Comparison of ENCODE assay signal across 15 mouse cellular contexts in the genomic region with DNA sequence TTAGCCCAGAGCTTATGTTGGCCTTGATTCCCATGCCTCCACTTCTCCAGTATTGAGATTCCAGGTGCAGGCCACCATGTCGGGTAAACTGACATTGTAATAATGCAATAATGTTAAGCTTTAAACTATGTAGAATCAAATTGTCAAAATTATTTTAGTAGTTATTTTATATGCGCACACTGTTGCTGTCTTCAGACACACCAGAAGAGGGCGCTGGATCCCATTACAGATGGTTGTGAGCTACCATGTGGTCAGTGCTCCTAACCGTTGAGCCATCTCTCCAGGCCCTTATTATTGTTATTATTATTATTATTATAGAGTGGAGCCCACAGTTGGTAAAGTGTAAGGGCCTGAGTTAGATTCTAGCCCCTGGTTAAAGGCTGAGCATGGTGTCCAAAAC. TPM values are rescaled to one million over a fixed set of nuclear protein-coding genes. Genes with fewer than 3 reads are reported as not detected.
DNase-seq lines count a peak whose midpoint lies in the region; ATAC-seq and TF ChIP-seq lines count a peak whose summit lies in the region.
"Had no signal": no experiment of that assay in that cellular context is flagged by ENCODE, and none has a peak within 500 bp of the region (broad histone marks: within the 10 kb centered on the region; RNA-seq: fewer than 3 reads in every experiment).

No protein-coding gene starts in this region.

- WGBS in cerebellum, adult 2 months = 81% methylated on average over 4 of the region's 4 CpGs
- 77% methylated on average over 4 of the region's 4 CpGs for WGBS in hindbrain, postnatal 0 days
- WGBS in hindbrain, embryonic 16.5 days = 83% methylated on average over 4 of the region's 4 CpGs
- 74% methylated on average over 4 of the region's 4 CpGs for WGBS in lung, embryonic 14.5 days

- no peak overlapping the region for H3K4me2 ChIP-seq in hindbrain, postnatal 0 days (ENCODE audit: low read depth, low read length)
- H3K4me2 ChIP-seq in hindbrain, embryonic 16.5 days (ENCODE audit: low read length) = no peak overlapping the region
- no peak overlapping the region for H3K4me2 ChIP-seq in lung, embryonic 14.5 days
- peak overlapping the region; percentile 79 for H3K4me2 ChIP-seq in myocyte (ENCODE audit: low read depth)

- peaks cover 6% of the 10 kb centered on the region; the same call in 1 of the 2 replicates for H3K27me3 ChIP-seq in cerebellum, adult 2 months (ENCODE audit: control insufficient read depth, insufficient read depth, low read length)
- peaks cover 33% of the 10 kb centered on the region for H3K27me3 ChIP-seq in hindbrain, postnatal 0 days (ENCODE audit: insufficient read depth, low read length)
- H3K27me3 ChIP-seq in hindbrain, embryonic 16.5 days (replicated peaks; ENCODE audit: control insufficient read depth, insufficient read depth, low read length) = peaks cover 37% of the 10 kb centered on the region
- peaks cover 41% of the 10 kb centered on the region for H3K27me3 ChIP-seq in lung, embryonic 14.5 days (ENCODE audit: insufficient read depth, low read length)
- no peaks in the 10 kb centered on the region for H3K27me3 ChIP-seq in myocyte (ENCODE audit: control insufficient read depth, insufficient read depth, insufficient read length)

- peaks cover 17% of the 10 kb centered on the region for H3K4me1 ChIP-seq in cerebellum, adult 2 months (ENCODE audit: control insufficient read depth, insufficient read depth, low read length)
- H3K4me1 ChIP-seq in hindbrain, postnatal 0 days (ENCODE audit: insufficient read depth, low read length) = 0 out of 2 replicates have a peak, but pooled peaks cover 9% of the 10 kb centered on the region
- H3K4me1 ChIP-seq in hindbrain, embryonic 16.5 days (ENCODE audit: control insufficient read depth, insufficient read depth, low read depth, low read length) = peaks cover 16% of the 10 kb centered on the region
- H3K4me1 ChIP-seq in lung, embryonic 14.5 days (ENCODE audit: insufficient read depth) = peaks cover 21% of the 10 kb centered on the region

- no peaks in the 10 kb centered on the region for H3K9me3 ChIP-seq in hindbrain, postnatal 0 days (ENCODE audit: low read length)
- no peaks in the 10 kb centered on the region for H3K9me3 ChIP-seq in hindbrain, embryonic 16.5 days (ENCODE audit: control insufficient read depth, low read length)
- no peaks in the 10 kb centered on the region for H3K9me3 ChIP-seq in lung, embryonic 14.5 days (ENCODE audit: low read depth, low read length)
- H3K9me3 ChIP-seq: midbrain, embryonic 15.5 days; neural tube, embryonic 13.5 days had no signal

- peaks cover 11% of the 10 kb centered on the region for H3K79me2 ChIP-seq in myocyte (ENCODE audit: control insufficient read depth, insufficient read depth)

- DNase-seq in cerebellum, adult 2 months = no peak
- no peak for DNase-seq in cerebellum, adult 9-10 months
- no peak for DNase-seq in hindbrain, postnatal 0 days (ENCODE audit: low spot score)
- no peak for DNase-seq in lung, embryonic 14.5 days
- no peak for DNase-seq in lung, postnatal 36 days
- no peak for DNase-seq in adrenal gland, postnatal 4 days (ENCODE audit: low spot score in 2 of 2)
- DNase-seq: adrenal gland, postnatal 14 days; cerebellum, adult 11-12 months; embryo, embryonic 11 days; forebrain, postnatal 0 days; spleen, adult 18-20 months had no signal

- 0 out of 2 replicates have a peak, but pooled peaks have one; percentile 1 for TF ChIP-seq CTCF in cerebellum, adult 2 months (IDR thresholded peaks at IDR 0.05; ENCODE audit: borderline replicate concordance, insufficient read depth, low read depth, low read length)
- peak; percentile 32 for TF ChIP-seq CTCF in hindbrain, postnatal 0 days (IDR thresholded peaks at IDR 0.05; ENCODE audit: low read depth)
- peak; percentile 36 for TF ChIP-seq CTCF in lung, embryonic 14.5 days (IDR thresholded peaks at IDR 0.05; ENCODE audit: low read depth)

- H3K4me3 ChIP-seq in cerebellum, adult 2 months (replicated peaks; ENCODE audit: insufficient read depth, low read depth, low read length) = no peak overlapping the region
- H3K4me3 ChIP-seq in hindbrain, postnatal 0 days (ENCODE audit: low read length) = no peak overlapping the region
- H3K4me3 ChIP-seq in hindbrain, embryonic 16.5 days (ENCODE audit: low read length) = no peak overlapping the region
- H3K4me3 ChIP-seq in lung, embryonic 14.5 days (ENCODE audit: low read depth, low read length) = no peak overlapping the region
- H3K4me3 ChIP-seq in myocyte = peak overlapping the region; percentile 78

- no peak overlapping the region for H3K27ac ChIP-seq in cerebellum, adult 2 months (ENCODE audit: insufficient read depth, low read length)
- no peak overlapping the region for H3K27ac ChIP-seq in hindbrain, postnatal 0 days
- H3K27ac ChIP-seq in hindbrain, embryonic 16.5 days (ENCODE audit: low read depth, low read length) = no peak overlapping the region
- H3K27ac ChIP-seq in lung, embryonic 14.5 days (ENCODE audit: low read depth) = no peak overlapping the region
- H3K27ac ChIP-seq: midbrain, embryonic 15.5 days; neural tube, embryonic 13.5 days had no signal

- TF ChIP-seq POLR2A in cerebellum, adult 2 months (IDR thresholded peaks at IDR 0.05; ENCODE audit: borderline replicate concordance, insufficient read depth, low read length) = no peak
- no peak for TF ChIP-seq POLR2A in myocyte (IDR thresholded peaks at IDR 0.05; ENCODE audit: insufficient read length, low read depth)

- no peaks in the 10 kb centered on the region for H3K36me3 ChIP-seq in hindbrain, postnatal 0 days (ENCODE audit: insufficient read depth, low read length)
- no peaks in the 10 kb centered on the region for H3K36me3 ChIP-seq in hindbrain, embryonic 16.5 days (ENCODE audit: control insufficient read depth, insufficient read depth, low read length)
- H3K36me3 ChIP-seq in lung, embryonic 14.5 days (ENCODE audit: insufficient read depth) = no peaks in the 10 kb centered on the region
- H3K36me3 ChIP-seq in myocyte (ENCODE audit: control insufficient read depth, insufficient read depth) = no peaks in the 10 kb centered on the region
- H3K36me3 ChIP-seq: midbrain, embryonic 15.5 days; neural tube, embryonic 13.5 days had no signal

- H3K9ac ChIP-seq in hindbrain, postnatal 0 days (replicated peaks; ENCODE audit: low read length) = no peak overlapping the region
- no peak overlapping the region for H3K9ac ChIP-seq in hindbrain, embryonic 16.5 days (ENCODE audit: low read depth, low read length)
- H3K9ac ChIP-seq in lung, embryonic 14.5 days = no peak overlapping the region
- H3K9ac ChIP-seq: midbrain, embryonic 15.5 days; neural tube, embryonic 13.5 days had no signal

- H3ac ChIP-seq in myocyte (ENCODE audit: control insufficient read depth, insufficient read length) = no peak overlapping the region

- ATAC-seq in hindbrain, postnatal 0 days = no peak
- no peak for ATAC-seq in hindbrain, embryonic 16.5 days
- ATAC-seq in lung, embryonic 14.5 days (ENCODE audit: insufficient read depth) = no peak
- ATAC-seq: forebrain, postnatal 0 days; midbrain, embryonic 15.5 days had no signal

TF ChIP-seq in myocyte, 11 proteins besides CTCF, POLR2A, EP300 and RAD21 (continues in another document):
- no peak for TF ChIP-seq REST (IDR thresholded peaks at IDR 0.05; ENCODE audit: insufficient read depth, insufficient read length)
- no peak for TF ChIP-seq TCF12 (IDR thresholded peaks at IDR 0.05; ENCODE audit: insufficient read depth, poor library complexity, severe bottlenecking)

RNA-seq across cellular contexts. Expression of a gene that starts 15.9 kb away (rescaled TPM):
- polyA plus RNA-seq in cerebellum, adult 2 months (2012; rRNA removed) = 4.1 TPM in 2 replicates
- total RNA-seq in hindbrain, postnatal 0 days (2014; rRNA removed) = 14.2 and 17.0 TPM in 2 replicates
- 9.5 and 10.1 TPM in 2 replicates for polyA plus RNA-seq in hindbrain, postnatal 0 days (2015; fragmentation: Nextera tagmentation; extraction: Ambion mirVana)
- 13.5 and 14.5 TPM in 2 replicates for polyA plus RNA-seq in hindbrain, embryonic 16.5 days (2015; fragmentation: Nextera tagmentation; extraction: Ambion mirVana)
- 12.7 and 13.2 TPM in 2 replicates for polyA plus RNA-seq in lung, embryonic 14.5 days (2014; fragmentation: Nextera tagmentation; extraction: Ambion mirVana)
- polyA plus RNA-seq in myocyte (2012; fragmentation: generic; extraction: Trizol) = 101 TPM
- total RNA-seq in adrenal gland, postnatal 4 days (2021) = 10 to 100 TPM; 21.3 to 23.9 TPM

RNA-seq across cellular contexts. Expression of a gene that starts 19.9 kb away (rescaled TPM):
- polyA plus RNA-seq in cerebellum, adult 2 months (2012; rRNA removed) = 7.9 and 9.3 TPM in 2 replicates
- total RNA-seq in hindbrain, postnatal 0 days (2014; rRNA removed) = 8.2 and 9.6 TPM in 2 replicates
- polyA plus RNA-seq in hindbrain, postnatal 0 days (2015; fragmentation: Nextera tagmentation; extraction: Ambion mirVana) = 2.4 TPM in 2 replicates
- polyA plus RNA-seq in hindbrain, embryonic 16.5 days (2015; fragmentation: Nextera tagmentation; extraction: Ambion mirVana) = 3.0 and 4.2 TPM in 2 replicates
- 3.7 and 3.9 TPM in 2 replicates for polyA plus RNA-seq in lung, embryonic 14.5 days (2014; fragmentation: Nextera tagmentation; extraction: Ambion mirVana)
- 1.9 TPM for polyA plus RNA-seq in myocyte (2012; fragmentation: generic; extraction: Trizol)
- total RNA-seq in adrenal gland, postnatal 4 days (2021) = 1 to 10 TPM; 8.2 to 8.5 TPM

RNA-seq across cellular contexts. Expression of a gene that starts 24.3 kb away (rescaled TPM):
- polyA plus RNA-seq in cerebellum, adult 2 months (2012; rRNA removed) = 509 and 539 TPM in 2 replicates
- 146 and 171 TPM in 2 replicates for total RNA-seq in hindbrain, postnatal 0 days (2014; rRNA removed)
- polyA plus RNA-seq in hindbrain, postnatal 0 days (2015; fragmentation: Nextera tagmentation; extraction: Ambion mirVana) = 206 and 234 TPM in 2 replicates
- 183 and 225 TPM in 2 replicates for polyA plus RNA-seq in hindbrain, embryonic 16.5 days (2015; fragmentation: Nextera tagmentation; extraction: Ambion mirVana)
- polyA plus RNA-seq in lung, embryonic 14.5 days (2014; fragmentation: Nextera tagmentation; extraction: Ambion mirVana) = 66.5 and 69.8 TPM in 2 replicates
- polyA plus RNA-seq in myocyte (2012; fragmentation: generic; extraction: Trizol) = 156 TPM
- total RNA-seq in adrenal gland, postnatal 4 days (2021) = 100 to 1,000 TPM; 126 to 136 TPM

RNA-seq across cellular contexts. Expression of a gene that starts 27.6 kb away (rescaled TPM):
- polyA plus RNA-seq in cerebellum, adult 2 months (2012; rRNA removed) = 61.9 and 66.2 TPM in 2 replicates
- 83.9 and 94.0 TPM in 2 replicates for total RNA-seq in hindbrain, postnatal 0 days (2014; rRNA removed)
- polyA plus RNA-seq in hindbrain, postnatal 0 days (2015; fragmentation: Nextera tagmentation; extraction: Ambion mirVana) = 71.9 and 73.3 TPM in 2 replicates
- polyA plus RNA-seq in hindbrain, embryonic 16.5 days (2015; fragmentation: Nextera tagmentation; extraction: Ambion mirVana) = 84.0 and 86.8 TPM in 2 replicates
- 89.3 and 91.9 TPM in 2 replicates for polyA plus RNA-seq in lung, embryonic 14.5 days (2014; fragmentation: Nextera tagmentation; extraction: Ambion mirVana)
- 141 TPM for polyA plus RNA-seq in myocyte (2012; fragmentation: generic; extraction: Trizol)
- total RNA-seq in adrenal gland, postnatal 4 days (2021) = 10 to 100 TPM; 75.4 to 81.6 TPM

RNA-seq across cellular contexts. Expression of a gene that starts 33.3 kb away (rescaled TPM):
- polyA plus RNA-seq in cerebellum, adult 2 months (2012; rRNA removed) = 3.8 and 5.7 TPM in 2 replicates
- 0.65 and 1.3 TPM in 2 replicates for total RNA-seq in hindbrain, postnatal 0 days (2014; rRNA removed)
- 0.65 and 0.96 TPM in 2 replicates for polyA plus RNA-seq in hindbrain, postnatal 0 days (2015; fragmentation: Nextera tagmentation; extraction: Ambion mirVana)
- polyA plus RNA-seq in hindbrain, embryonic 16.5 days (2015; fragmentation: Nextera tagmentation; extraction: Ambion mirVana) = 0.69 and 0.80 TPM in 2 replicates
- 2.5 and 3.3 TPM in 2 replicates for polyA plus RNA-seq in lung, embryonic 14.5 days (2014; fragmentation: Nextera tagmentation; extraction: Ambion mirVana)
- 9.1 TPM for polyA plus RNA-seq in myocyte (2012; fragmentation: generic; extraction: Trizol)
- total RNA-seq in adrenal gland, postnatal 4 days (2021) = 1 to 10 TPM; 1.1 to 2.4 TPM
